Mouse (Mus musculus): ENCODE results near the gene Rab25. TPM values are rescaled to one million over a fixed set of nuclear protein-coding genes. Genes with fewer than 3 reads are reported as not detected.

The Rab25 gene
- polyA plus RNA-seq, 1 experiment from 2014 or later, result 55.6 TPM

DNA sequence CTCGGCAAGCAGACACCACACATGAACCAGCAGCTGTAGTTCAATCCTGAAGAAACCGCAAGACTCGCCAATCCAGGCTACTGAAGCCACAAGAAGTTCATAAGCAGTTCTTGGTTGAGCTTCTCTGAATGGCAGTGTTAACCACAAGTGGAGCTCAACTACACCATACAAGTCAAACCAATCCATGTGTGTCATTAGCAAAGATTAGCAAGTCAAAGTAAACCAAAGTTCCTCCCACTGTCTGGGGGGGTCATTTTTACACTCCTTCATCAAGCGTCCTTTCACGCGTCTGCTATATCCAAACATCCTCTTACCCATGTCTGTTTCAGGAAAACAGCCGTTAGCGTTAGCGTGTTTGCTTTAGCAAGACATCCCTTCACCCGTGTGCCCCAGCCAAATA is 22.2 kb upstream of the Rab25 start:
- H3K4me1 ChIP-seq (replicated peaks; ENCODE audit: control insufficient read depth, insufficient read depth, low read length), result no peaks in the 10 kb centered on the region
- no peaks in the 10 kb centered on the region for H3K9me3 ChIP-seq (ENCODE audit: control insufficient read depth, low read length)
- no peak for DNase-seq (ENCODE audit: low spot score)
- H3K9ac ChIP-seq (ENCODE audit: low read length), result no peak overlapping the region
- no peak for ATAC-seq (replicated peaks; ENCODE audit: low FRiP score, low TSS enrichment, low read depth)
- no peaks in the 10 kb centered on the region for H3K27me3 ChIP-seq (replicated peaks; ENCODE audit: control insufficient read depth, insufficient read depth, low read length)
- 94% methylated on average over 10 of the region's 10 CpGs for WGBS
- H3K36me3 ChIP-seq (ENCODE audit: control insufficient read depth, insufficient read depth, low read length), result peaks cover 48% of the 10 kb centered on the region
- no peak overlapping the region for H3K27ac ChIP-seq (ENCODE audit: low read depth)
- no peak overlapping the region for H3K4me2 ChIP-seq (ENCODE audit: low read length)
- no peak overlapping the region for H3K4me3 ChIP-seq (ENCODE audit: low read depth, low read length)

DNA sequence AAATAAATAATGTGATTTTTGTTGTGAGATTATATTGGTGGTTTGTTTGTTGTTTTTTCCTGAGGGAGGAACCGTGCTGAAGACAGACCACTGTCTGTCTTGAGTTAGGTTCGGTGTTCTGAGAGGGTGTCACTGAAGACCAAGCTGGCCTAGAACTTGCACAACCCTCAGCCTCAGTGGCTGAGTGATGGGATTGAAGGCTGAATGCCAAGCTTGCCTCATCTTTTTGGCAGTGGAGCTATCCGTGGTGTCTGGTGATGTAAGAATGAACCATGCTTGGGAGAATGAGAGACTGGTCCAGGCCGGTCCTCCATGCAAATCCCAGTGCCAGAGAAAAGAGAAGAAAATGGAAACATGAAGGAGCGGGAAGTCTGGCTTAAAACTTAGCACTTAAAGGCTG is 21.6 kb upstream of the Rab25 start:
- Histone ChIP-seq H3K36me3 (ENCODE audit: control insufficient read depth, insufficient read depth, low read length) (peaks cover 54% of the 10 kb centered on the region), H3K4me2 (ENCODE audit: low read length) (no peak overlapping the region), H3K9me3 (ENCODE audit: control insufficient read depth, low read length) (no peaks in the 10 kb centered on the region), H3K27me3 (replicated peaks; ENCODE audit: control insufficient read depth, insufficient read depth, low read length) (no peaks in the 10 kb centered on the region), H3K4me3 (ENCODE audit: low read depth, low read length) (no peak overlapping the region), H3K4me1 (replicated peaks; ENCODE audit: control insufficient read depth, insufficient read depth, low read length) (no peaks in the 10 kb centered on the region), H3K9ac (ENCODE audit: low read length) (no peak overlapping the region), H3K27ac (ENCODE audit: low read depth) (no peak overlapping the region)
- ATAC-seq (replicated peaks; ENCODE audit: low FRiP score, low TSS enrichment, low read depth) (no peak), DNase-seq (ENCODE audit: low spot score) (no peak)
- WGBS, result 92% methylated on average over 5 of the region's 5 CpGs

DNA sequence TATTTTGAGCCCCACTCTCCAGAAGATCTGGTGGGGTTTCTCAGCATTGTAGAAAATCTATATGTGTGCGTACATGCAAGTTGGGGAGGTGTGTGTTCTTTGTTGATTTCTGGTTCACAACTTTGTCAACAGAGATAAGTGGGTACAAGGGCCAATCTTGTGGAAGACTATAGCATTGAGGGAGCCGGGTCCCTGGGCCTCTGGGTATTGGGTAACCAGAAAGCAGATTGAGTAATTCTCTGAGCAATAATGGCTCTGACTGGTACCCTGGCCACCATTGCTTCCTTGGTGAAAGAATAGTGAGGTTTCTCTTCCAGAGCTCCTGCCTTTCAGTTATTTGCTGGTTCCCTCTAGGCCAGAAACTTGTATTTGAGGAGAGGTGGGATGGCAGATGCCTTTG is 21.0 kb upstream of the Rab25 start:
- WGBS, result 89% methylated on average over 2 of the region's 2 CpGs
- H3K27ac ChIP-seq (ENCODE audit: low read depth), result no peak overlapping the region
- no peak for ATAC-seq (replicated peaks; ENCODE audit: low FRiP score, low TSS enrichment, low read depth)

DNA sequence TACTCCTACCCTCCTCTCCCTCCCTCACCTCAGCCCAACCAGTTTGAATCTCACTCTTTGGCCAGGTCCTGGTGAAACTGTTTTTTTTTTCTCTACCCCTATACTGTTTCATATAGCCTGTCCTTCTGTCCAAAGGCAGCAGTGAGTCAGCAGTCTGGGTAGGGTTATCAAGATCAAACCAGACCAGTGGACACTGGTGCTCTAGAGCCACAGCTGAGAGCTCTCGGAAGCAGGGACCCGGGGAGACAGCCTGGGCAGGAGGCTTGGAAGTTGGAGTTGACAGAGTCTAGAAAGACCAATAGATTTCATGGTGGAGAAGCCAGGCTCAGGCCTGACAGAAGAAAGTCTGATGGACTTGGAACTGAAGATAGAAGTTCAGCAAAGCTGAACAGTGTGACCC is 20.5 kb upstream of the Rab25 start:
- no peak for ATAC-seq (replicated peaks; ENCODE audit: low FRiP score, low TSS enrichment, low read depth)
- H3K9ac ChIP-seq (ENCODE audit: low read length), result no peak overlapping the region
- 95% methylated on average over 2 of the region's 2 CpGs for WGBS
- no peaks in the 10 kb centered on the region for H3K27me3 ChIP-seq (replicated peaks; ENCODE audit: control insufficient read depth, insufficient read depth, low read length)
- H3K9me3 ChIP-seq (ENCODE audit: control insufficient read depth, low read length), result no peaks in the 10 kb centered on the region
- no peak overlapping the region for H3K27ac ChIP-seq (ENCODE audit: low read depth)
- DNase-seq (ENCODE audit: low spot score), result no peak
- peaks cover 65% of the 10 kb centered on the region for H3K36me3 ChIP-seq (ENCODE audit: control insufficient read depth, insufficient read depth, low read length)
- H3K4me1 ChIP-seq (replicated peaks; ENCODE audit: control insufficient read depth, insufficient read depth, low read length), result no peaks in the 10 kb centered on the region
- no peak overlapping the region for H3K4me3 ChIP-seq (ENCODE audit: low read depth, low read length)
- H3K4me2 ChIP-seq (ENCODE audit: low read length), result no peak overlapping the region

More for the DNA sequence above, 21.0 kb upstream of the Rab25 start:
- no peak overlapping the region for H3K4me2 ChIP-seq (ENCODE audit: low read length)
- no peaks in the 10 kb centered on the region for H3K27me3 ChIP-seq (replicated peaks; ENCODE audit: control insufficient read depth, insufficient read depth, low read length)
- H3K4me3 ChIP-seq (ENCODE audit: low read depth, low read length), result no peak overlapping the region
- no peak overlapping the region for H3K9ac ChIP-seq (ENCODE audit: low read length)
- no peaks in the 10 kb centered on the region for H3K9me3 ChIP-seq (ENCODE audit: control insufficient read depth, low read length)
- no peaks in the 10 kb centered on the region for H3K4me1 ChIP-seq (replicated peaks; ENCODE audit: control insufficient read depth, insufficient read depth, low read length)
- no peak for DNase-seq (ENCODE audit: low spot score)
- peaks cover 60% of the 10 kb centered on the region for H3K36me3 ChIP-seq (ENCODE audit: control insufficient read depth, insufficient read depth, low read length)

DNA sequence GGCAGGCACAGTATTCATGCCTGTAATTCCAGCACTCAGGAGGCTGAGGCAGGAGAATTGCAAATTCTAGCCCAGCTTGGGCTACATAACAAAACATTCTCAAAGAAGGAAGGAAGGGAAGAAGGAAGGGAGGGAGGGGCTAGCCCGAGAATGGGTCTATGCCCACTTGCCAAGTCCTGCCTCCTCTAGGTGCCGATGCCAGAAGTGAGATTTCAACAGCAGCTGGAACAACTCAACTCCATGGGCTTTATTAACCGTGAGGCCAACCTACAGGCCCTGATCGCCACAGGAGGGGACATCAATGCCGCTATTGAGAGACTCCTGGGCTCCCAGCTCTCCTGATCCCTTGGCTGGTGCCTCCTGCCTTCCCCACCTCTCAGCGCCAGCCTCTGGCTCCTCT is 19.8 kb upstream of the Rab25 start:
- Histone ChIP-seq H3K4me2 (ENCODE audit: low read length) (no peak overlapping the region), H3K4me3 (ENCODE audit: low read depth, low read length) (no peak overlapping the region), H3K27me3 (replicated peaks; ENCODE audit: control insufficient read depth, insufficient read depth, low read length) (no peaks in the 10 kb centered on the region), H3K9me3 (ENCODE audit: control insufficient read depth, low read length) (no peaks in the 10 kb centered on the region), H3K4me1 (replicated peaks; ENCODE audit: control insufficient read depth, insufficient read depth, low read length) (no peaks in the 10 kb centered on the region), H3K36me3 (ENCODE audit: control insufficient read depth, insufficient read depth, low read length) (peaks cover 72% of the 10 kb centered on the region), H3K9ac (ENCODE audit: low read length) (no peak overlapping the region), H3K27ac (ENCODE audit: low read depth) (no peak overlapping the region)
- DNase-seq (ENCODE audit: low spot score) (no peak), ATAC-seq (replicated peaks; ENCODE audit: low FRiP score, low TSS enrichment, low read depth) (no peak)
- WGBS, result 92% methylated on average over 6 of the region's 6 CpGs

DNA sequence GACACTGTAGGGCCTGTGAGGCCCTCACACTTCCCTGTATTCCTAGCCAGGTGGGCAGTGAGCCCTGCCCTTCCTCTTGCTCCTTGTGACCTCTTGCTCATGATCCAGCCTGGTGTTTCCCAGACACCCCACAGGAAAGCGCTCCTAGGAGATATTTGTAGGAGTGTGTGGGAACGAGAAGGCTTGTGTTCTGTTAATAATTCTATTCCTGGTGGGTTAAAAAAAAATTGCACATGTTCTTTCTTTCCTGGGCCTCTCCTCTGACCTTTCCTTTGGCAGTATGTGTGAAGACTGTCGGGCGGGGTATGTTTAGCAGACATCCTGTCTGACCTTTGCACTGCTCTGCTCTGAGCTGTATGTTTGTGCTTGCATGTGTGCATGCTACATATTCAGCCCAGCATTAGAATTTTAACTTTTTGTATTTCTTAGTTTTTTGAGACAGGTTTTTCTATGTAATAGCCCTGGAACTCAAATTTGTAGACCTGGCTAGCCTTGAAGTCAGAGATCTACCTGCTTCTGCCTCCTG is 18.5 kb upstream of the Rab25 start:
- H3K9me3 ChIP-seq (ENCODE audit: control insufficient read depth, low read length), result no peaks in the 10 kb centered on the region
- no peak overlapping the region for H3K4me3 ChIP-seq (ENCODE audit: low read depth, low read length)
- DNase-seq (ENCODE audit: low spot score) (no peak), ATAC-seq (replicated peaks; ENCODE audit: low FRiP score, low TSS enrichment, low read depth) (no peak)
- no peak overlapping the region for H3K27ac ChIP-seq (ENCODE audit: low read depth)
- peaks cover 84% of the 10 kb centered on the region for H3K36me3 ChIP-seq (ENCODE audit: control insufficient read depth, insufficient read depth, low read length)
- no peak overlapping the region for H3K4me2 ChIP-seq (ENCODE audit: low read length)
- 88% methylated on average over 4 of the region's 4 CpGs for WGBS
- no peak overlapping the region for H3K9ac ChIP-seq (ENCODE audit: low read length)
- no peaks in the 10 kb centered on the region for H3K4me1 ChIP-seq (replicated peaks; ENCODE audit: control insufficient read depth, insufficient read depth, low read length)
- no peaks in the 10 kb centered on the region for H3K27me3 ChIP-seq (replicated peaks; ENCODE audit: control insufficient read depth, insufficient read depth, low read length)

DNA sequence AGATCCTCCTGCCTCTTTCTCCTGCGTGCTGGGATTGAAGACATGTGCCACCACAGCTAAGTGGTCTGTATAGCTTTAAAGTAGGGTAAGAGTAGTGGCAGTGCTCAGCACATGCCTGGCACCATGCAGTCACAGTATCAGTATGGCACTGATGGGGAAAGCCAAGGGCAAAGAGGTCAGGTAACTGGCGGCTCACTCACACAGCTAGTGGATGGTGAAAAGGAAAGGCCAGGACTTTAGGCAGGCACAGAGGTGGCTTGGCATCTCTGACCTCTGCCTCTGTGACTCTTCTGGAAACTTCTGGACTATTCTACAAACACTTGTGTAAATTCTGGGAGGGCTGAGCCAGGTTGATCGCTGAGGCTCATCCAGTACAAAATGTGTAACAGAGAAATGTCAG is 18.0 kb upstream of the Rab25 start:
- WGBS, result 85% methylated on average over 3 of the region's 3 CpGs
- no peak overlapping the region for H3K27ac ChIP-seq (ENCODE audit: low read depth)
- ATAC-seq (replicated peaks; ENCODE audit: low FRiP score, low TSS enrichment, low read depth), result no peak

DNA sequence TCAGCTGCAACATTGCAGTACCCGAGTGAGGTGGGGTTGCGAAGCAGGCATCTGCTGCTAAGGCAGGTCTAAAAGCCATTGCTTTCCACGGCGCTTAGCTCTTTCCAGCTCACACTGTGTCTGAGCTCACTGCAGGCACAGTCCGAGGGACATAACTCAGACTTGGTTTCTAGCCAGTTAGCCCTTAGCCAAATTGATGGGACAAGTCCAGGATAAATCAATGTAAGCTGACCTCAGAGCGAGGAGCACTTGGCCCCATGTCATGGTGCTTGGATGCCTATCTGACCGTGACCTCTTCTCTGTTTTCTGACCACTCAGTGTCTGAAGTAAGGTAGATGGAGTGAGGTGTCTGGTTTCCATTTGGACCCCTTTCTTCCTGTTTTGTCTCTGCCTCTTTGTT is 15.9 kb upstream of the Rab25 start:
- H3K4me2 ChIP-seq (ENCODE audit: low read length), result no peak overlapping the region
- DNase-seq (ENCODE audit: low spot score), result no peak
- peaks cover 99% of the 10 kb centered on the region for H3K36me3 ChIP-seq (ENCODE audit: control insufficient read depth, insufficient read depth, low read length)
- H3K27me3 ChIP-seq (replicated peaks; ENCODE audit: control insufficient read depth, insufficient read depth, low read length), result no peaks in the 10 kb centered on the region
- no peak for ATAC-seq (replicated peaks; ENCODE audit: low FRiP score, low TSS enrichment, low read depth)
- 81% methylated on average over 7 of the region's 7 CpGs for WGBS
- H3K4me1 ChIP-seq (replicated peaks; ENCODE audit: control insufficient read depth, insufficient read depth, low read length), result no peaks in the 10 kb centered on the region
- no peaks in the 10 kb centered on the region for H3K9me3 ChIP-seq (ENCODE audit: control insufficient read depth, low read length)
- no peak overlapping the region for H3K27ac ChIP-seq (ENCODE audit: low read depth)
- no peak overlapping the region for H3K4me3 ChIP-seq (ENCODE audit: low read depth, low read length)
- H3K9ac ChIP-seq (ENCODE audit: low read length), result no peak overlapping the region

More for the DNA sequence above, 18.0 kb upstream of the Rab25 start:
- no peak for DNase-seq (ENCODE audit: low spot score)
- Histone ChIP-seq H3K4me1 (replicated peaks; ENCODE audit: control insufficient read depth, insufficient read depth, low read length) (no peaks in the 10 kb centered on the region), H3K9me3 (ENCODE audit: control insufficient read depth, low read length) (no peaks in the 10 kb centered on the region), H3K9ac (ENCODE audit: low read length) (no peak overlapping the region), H3K4me2 (ENCODE audit: low read length) (no peak overlapping the region), H3K36me3 (ENCODE audit: control insufficient read depth, insufficient read depth, low read length) (peaks cover 88% of the 10 kb centered on the region), H3K27me3 (replicated peaks; ENCODE audit: control insufficient read depth, insufficient read depth, low read length) (no peaks in the 10 kb centered on the region), H3K4me3 (ENCODE audit: low read depth, low read length) (no peak overlapping the region)

DNA sequence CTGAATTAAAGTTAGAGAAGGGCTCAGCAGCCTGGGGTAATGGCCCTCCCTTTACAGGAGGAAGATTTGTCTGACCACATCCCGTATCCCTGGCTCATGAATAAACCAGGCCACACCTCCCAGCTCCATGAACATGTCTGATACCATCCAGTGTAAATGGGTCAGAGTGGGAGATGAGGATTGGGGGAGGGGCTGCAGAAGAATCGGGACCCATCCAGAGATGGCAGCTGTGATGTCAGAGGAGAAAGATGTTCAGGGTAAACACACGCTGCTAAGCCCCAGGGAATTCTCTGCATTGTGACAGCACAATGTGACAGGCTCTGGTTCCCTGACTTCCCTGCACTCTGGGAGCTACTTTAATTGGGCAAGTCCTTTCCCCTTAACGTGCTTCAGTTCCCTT is 15.3 kb upstream of the Rab25 start:
- Histone ChIP-seq H3K9me3 (ENCODE audit: control insufficient read depth, low read length) (no peaks in the 10 kb centered on the region), H3K4me1 (replicated peaks; ENCODE audit: control insufficient read depth, insufficient read depth, low read length) (no peaks in the 10 kb centered on the region), H3K36me3 (ENCODE audit: control insufficient read depth, insufficient read depth, low read length) (peaks cover 99% of the 10 kb centered on the region), H3K9ac (ENCODE audit: low read length) (no peak overlapping the region), H3K27me3 (replicated peaks; ENCODE audit: control insufficient read depth, insufficient read depth, low read length) (no peaks in the 10 kb centered on the region), H3K27ac (ENCODE audit: low read depth) (no peak overlapping the region), H3K4me3 (ENCODE audit: low read depth, low read length) (no peak overlapping the region), H3K4me2 (ENCODE audit: low read length) (no peak overlapping the region)
- DNase-seq (ENCODE audit: low spot score) (no peak), ATAC-seq (replicated peaks; ENCODE audit: low FRiP score, low TSS enrichment, low read depth) (no peak)
- 68% methylated on average over 4 of the region's 4 CpGs for WGBS
